Mouse (Mus musculus): ENCODE data around the gene Galp. TPM values are rescaled to one million over a fixed set of nuclear protein-coding genes. Genes with fewer than 3 reads are reported as not detected.
"Not testable (repeated sequence)": the region's sequence is repeated elsewhere in the genome, so short reads cannot be mapped to it uniquely, and the experiment has no call there.

The Galp gene
- total RNA-seq, 2 experiments from 2014 or later: not detected

DNA sequence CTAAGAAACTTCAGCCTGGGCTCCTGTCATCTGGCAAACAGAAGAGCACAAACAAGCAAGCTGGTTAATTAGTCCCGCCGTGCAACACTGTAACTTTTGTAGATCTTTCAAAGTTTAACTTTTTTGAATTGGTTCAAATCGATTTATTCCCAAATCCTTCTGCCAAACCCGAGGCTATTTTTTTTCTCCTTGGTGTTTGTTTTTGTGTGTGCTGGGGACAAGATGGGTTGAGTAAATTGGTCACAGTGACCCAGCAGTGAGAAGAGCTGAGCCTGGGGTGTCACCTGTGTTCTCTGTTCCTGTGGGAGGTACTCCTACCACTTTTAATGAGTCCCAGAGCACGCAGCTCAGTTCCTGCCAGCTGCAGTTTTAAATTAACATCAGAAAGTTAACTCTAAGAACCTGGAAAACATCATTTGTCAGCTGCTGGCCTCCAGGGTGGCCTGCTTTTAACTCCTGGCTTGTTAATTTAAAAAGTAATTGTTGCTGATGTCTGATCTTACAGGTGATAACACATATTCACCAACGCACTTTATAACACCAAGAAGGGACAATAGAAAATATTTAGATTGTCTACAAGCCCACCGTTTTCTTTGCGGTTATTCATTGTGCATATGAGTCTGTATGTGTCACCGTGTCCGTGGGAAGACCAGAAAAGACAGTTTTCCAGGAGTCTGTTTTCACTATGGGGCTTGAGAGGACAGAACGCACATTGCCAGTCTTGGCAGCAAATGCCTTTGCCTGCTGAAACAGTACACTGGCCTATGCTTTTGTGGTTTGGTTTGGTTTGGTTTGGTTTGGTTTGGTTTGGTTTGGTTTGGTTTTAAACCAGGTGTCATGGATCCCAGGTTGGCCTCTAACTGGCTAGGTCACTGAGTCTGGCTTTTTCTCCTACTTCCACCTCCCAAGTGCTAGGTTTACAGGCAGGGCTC, 47.7 kb downstream of the Galp start:
- intact Hi-C loops (cut with DNase I): no loop called here
- DNase-seq: no peak

GRCm38 (mm10) chr7:6252410-6252809, 55.5 kb downstream of the Galp start, which contains the start of gene Epp13:
TSS of gene Epp13 (plus strand) at chr7:6252710.
- no peak for DNase-seq
- intact Hi-C loops (cut with DNase I): no loop called here

- intact Hi-C loops (cut with DNase I): no loop called here
- no peak for DNase-seq
Measured at GRCm38 (mm10) chr7:6254451-6254850, 57.6 kb downstream of the Galp start.

DNA sequence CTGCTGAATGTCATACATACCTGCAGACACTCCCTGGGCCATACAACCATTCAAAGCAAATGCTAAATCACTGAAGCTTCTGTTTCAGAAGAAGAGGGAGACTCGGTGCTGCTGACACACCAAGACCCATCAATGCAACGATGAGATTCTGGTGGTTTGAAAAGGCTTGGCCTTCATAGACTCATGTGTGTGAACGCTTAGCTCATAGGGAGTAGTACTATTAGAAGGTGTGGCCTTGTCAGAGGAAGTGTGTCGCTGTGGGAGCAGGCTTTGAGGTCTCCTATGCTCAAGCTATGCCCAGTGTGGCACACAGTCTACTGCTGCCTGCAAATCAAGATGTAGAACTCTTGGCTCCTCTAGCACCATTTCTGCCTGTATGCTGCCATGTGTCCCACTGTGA, 60.5 kb downstream of the Galp start:
- no peak for DNase-seq
- intact Hi-C loops (cut with DNase I): no loop called here

DNA sequence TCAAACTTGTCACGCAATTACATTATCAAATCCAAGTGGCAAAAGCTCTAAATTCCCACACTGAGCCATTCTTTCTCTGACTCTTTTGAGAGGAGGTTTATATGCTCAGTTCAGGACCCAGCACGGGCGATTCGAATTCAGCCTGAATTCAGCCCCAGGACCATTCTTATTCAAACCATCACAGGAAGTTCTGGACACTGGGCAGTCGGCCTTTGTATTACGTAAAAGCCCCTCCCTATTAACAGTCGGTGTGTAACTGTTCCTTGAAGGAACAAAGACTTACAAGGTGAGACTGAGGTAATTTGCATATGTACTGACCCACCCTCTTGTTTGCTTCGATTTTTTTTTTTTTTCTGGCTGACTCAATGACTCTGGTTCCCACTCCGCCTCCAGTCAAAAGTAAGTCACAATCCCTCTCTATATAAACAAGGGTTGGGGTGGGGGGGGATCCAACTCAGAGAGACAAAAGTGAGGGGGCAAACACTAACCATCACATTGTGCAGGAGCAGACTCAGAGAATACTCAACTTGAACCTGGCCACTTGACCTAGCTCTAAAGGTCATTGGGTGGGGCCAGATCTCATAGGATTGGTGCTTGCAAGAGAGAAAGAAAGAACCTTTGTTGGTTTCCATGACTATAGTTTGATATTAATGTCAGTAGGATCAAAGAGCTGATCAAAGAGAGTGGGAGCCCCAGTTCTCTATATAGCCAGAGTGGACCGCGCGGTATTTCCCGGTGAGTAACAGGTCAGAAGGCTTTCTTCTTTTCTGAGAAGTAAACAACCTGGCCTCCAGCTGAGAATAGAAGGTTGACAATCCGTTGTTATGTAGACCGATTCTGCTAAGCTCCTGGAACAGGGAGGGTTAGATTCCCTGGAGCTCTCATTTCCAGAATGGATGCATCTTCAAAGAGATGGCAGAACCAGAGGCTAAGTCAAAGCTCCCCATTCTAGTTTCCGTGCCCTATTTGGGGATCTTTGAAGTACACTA, 61.6 kb downstream of the Galp start:
- no peak for DNase-seq
- intact Hi-C loops (cut with DNase I): no loop called here

GRCm38 (mm10) chr7:6260004-6260403, 63.1 kb downstream of the Galp start:
- DNase-seq; intact Hi-C loops (cut with DNase I): not testable (repeated sequence)

GRCm38 (mm10) chr7:6262120-6262519, 65.2 kb downstream of the Galp start:
- no peak for DNase-seq
- intact Hi-C loops (cut with DNase I): no loop called here

GRCm38 (mm10) chr7:6262984-6263383, 66.1 kb downstream of the Galp start:
- intact Hi-C loops (cut with DNase I): no loop called here
- no peak for DNase-seq

- intact Hi-C loops (cut with DNase I): no loop called here
- peak in 1 of 2 experiments; percentile 31 for DNase-seq
Measured at GRCm38 (mm10) chr7:6265695-6266094, 68.8 kb downstream of the Galp start.

Other genes with a start within 250 kb of the Galp start
- gene Vmn1r65, start 186.1 kb upstream of the Galp start, total RNA-seq (2021): not detected
- not detected for gene Nlrp4c, start 151.9 kb upstream of the Galp start, total RNA-seq (2021)
- 10 to 100 TPM; 44.2 to 48.6 TPM for gene Zfp787, start 41.1 kb upstream of the Galp start, total RNA-seq (2021)
- 10 to 100 TPM; 11.8 to 13.8 TPM for gene Zfp444, start 24.9 kb upstream of the Galp start, total RNA-seq (2021)
- gene Zscan5b, start 25.2 kb downstream of the Galp start, total RNA-seq (2021): not detected
- gene Epp13, start 55.6 kb downstream of the Galp start, total RNA-seq (2021): not detected
- gene Zfp667, start 89.5 kb downstream of the Galp start, total RNA-seq (2021): 1 to 10 TPM; 2.1 to 2.4 TPM
- gene Zfp583, start 134.2 kb downstream of the Galp start, total RNA-seq (2021): 1 to 10 TPM; 1.5 to 1.9 TPM
- gene Gm3854, start 146.7 kb downstream of the Galp start, total RNA-seq (2021): under 1 TPM; 0.14 to 0.27 TPM
- 1 to 10 TPM; 1.3 to 2.4 TPM for gene Zfp78, start 166.2 kb downstream of the Galp start, total RNA-seq (2021)
- gene Zfp28, start 186.2 kb downstream of the Galp start, total RNA-seq (2021): 1 to 10 TPM; 4.3 to 4.5 TPM
- not detected for gene Smim17, start 201.6 kb downstream of the Galp start, total RNA-seq (2021)
- gene Gm20715, start 213.2 kb downstream of the Galp start, total RNA-seq (2021): not detected
- gene Olfr1344, start 241.6 kb downstream of the Galp start, total RNA-seq (2021): not detected